Mouse (Mus musculus): ENCODE data around the gene Ugcg. TPM values are rescaled to one million over a fixed set of nuclear protein-coding genes. Genes with fewer than 3 reads are reported as not detected.

The Ugcg gene
- polyA plus RNA-seq, 1 experiment from 2014 or later: 9.7 TPM

- WGBS: 89% methylated on average over 5 of the region's 5 CpGs
Measured at GRCm38 (mm10) chr4:59265631-59266030, 76.6 kb downstream of the Ugcg start.

More at GRCm38 (mm10) chr4:59265631-59266030, 76.6 kb downstream of the Ugcg start:
- Histone ChIP-seq H3K27ac (ENCODE audit: low read length) (no peak overlapping the region), H3K4me3 (ENCODE audit: low read length) (no peak overlapping the region), H3K4me1 (replicated peaks; ENCODE audit: control insufficient read depth, insufficient read depth, low read length) (no peaks in the 10 kb centered on the region), H3K4me2 (ENCODE audit: low read depth, low read length) (no peak overlapping the region), H3K36me3 (ENCODE audit: control insufficient read depth, insufficient read depth, low read length) (no peaks in the 10 kb centered on the region), H3K27me3 (ENCODE audit: control insufficient read depth, insufficient read depth, low read depth, low read length) (no peaks in the 10 kb centered on the region), H3K9ac (ENCODE audit: low read length) (no peak overlapping the region), H3K9me3 (ENCODE audit: control insufficient read depth, low read length) (no peaks in the 10 kb centered on the region; the same call in 1 of the 2 replicates)
- no peak for ATAC-seq (ENCODE audit: low read depth)

Other genes with a start within 250 kb of the Ugcg start
- gene Zkscan16, start 245.6 kb upstream of the Ugcg start, polyA plus RNA-seq (2015; fragmentation: Nextera tagmentation; extraction: Ambion mirVana): 0.16 and 0.30 TPM in 2 replicates
- 43.5 and 46.9 TPM in 2 replicates for gene Ptgr1, start 202.1 kb upstream of the Ugcg start, polyA plus RNA-seq (2015; fragmentation: Nextera tagmentation; extraction: Ambion mirVana)
- gene Dnajc25, start 194.2 kb upstream of the Ugcg start, polyA plus RNA-seq (2015; fragmentation: Nextera tagmentation; extraction: Ambion mirVana): 7.5 and 14.4 TPM in 2 replicates
- gene Gm20503, start 186.0 kb upstream of the Ugcg start, polyA plus RNA-seq (2015; fragmentation: Nextera tagmentation; extraction: Ambion mirVana): 7.6 and 9.3 TPM in 2 replicates
- 114 and 119 TPM in 2 replicates for gene Gng10, start 154.2 kb upstream of the Ugcg start, polyA plus RNA-seq (2015; fragmentation: Nextera tagmentation; extraction: Ambion mirVana)
- gene AI481877, start 50.3 kb upstream of the Ugcg start, polyA plus RNA-seq (2015; fragmentation: Nextera tagmentation; extraction: Ambion mirVana): not detected in 2 replicates
- gene Susd1, start 249.4 kb downstream of the Ugcg start, polyA plus RNA-seq (2015; fragmentation: Nextera tagmentation; extraction: Ambion mirVana): 8.6 and 9.9 TPM in 2 replicates